Mouse (Mus musculus): Measurements from ENCODE around the gene Tra2a. TPM values are rescaled to one million over a fixed set of nuclear protein-coding genes. Genes with fewer than 3 reads are reported as not detected.

Gene Tra2a
- polyA plus RNA-seq, 1 experiment from 2014 or later = 35.4 TPM

DNA sequence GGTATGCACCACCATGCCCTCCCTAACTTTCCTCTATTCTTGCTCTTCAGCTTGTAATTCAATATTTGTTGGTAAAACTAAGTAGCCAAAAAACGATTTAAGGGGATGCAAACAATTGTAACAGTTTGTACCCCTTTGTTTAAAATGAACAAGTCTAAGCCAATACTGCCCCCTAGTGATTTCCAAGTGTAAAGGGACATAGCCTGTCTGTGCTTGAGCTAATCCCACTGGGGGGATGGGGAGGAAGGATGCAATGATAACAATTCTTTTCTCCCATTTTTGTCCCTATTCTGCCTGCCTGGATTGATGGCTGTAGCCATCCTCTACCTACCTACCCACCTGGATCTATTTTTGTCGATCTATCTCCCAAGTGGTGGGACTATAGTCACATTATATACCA is 16.6 kb downstream of the Tra2a start:
- no peak overlapping the region for H3K9ac ChIP-seq (ENCODE audit: low read length)
- no peaks in the 10 kb centered on the region for H3K27me3 ChIP-seq (ENCODE audit: control insufficient read depth, insufficient read depth, low read length)
- ATAC-seq (ENCODE audit: low FRiP score, low TSS enrichment) (no peak), DNase-seq (ENCODE audit: low spot score) (no peak)
- no peak overlapping the region for H3K4me3 ChIP-seq (ENCODE audit: low read depth, low read length)
- no peaks in the 10 kb centered on the region for H3K9me3 ChIP-seq (ENCODE audit: control insufficient read depth, low read length)
- 45% methylated on average over 2 of the region's 2 CpGs for WGBS
- H3K36me3 ChIP-seq (ENCODE audit: control insufficient read depth, insufficient read depth, low read length) = peaks cover 27% of the 10 kb centered on the region
- H3K27ac ChIP-seq (replicated peaks) = no peak overlapping the region
- no peaks in the 10 kb centered on the region for H3K4me1 ChIP-seq (replicated peaks; ENCODE audit: control insufficient read depth, insufficient read depth)
- no peak overlapping the region for H3K4me2 ChIP-seq (replicated peaks; ENCODE audit: low read depth)
- TF ChIP-seq EP300 (optimal IDR thresholded peaks at IDR 0.05) = no peak
- peak; percentile 82 for TF ChIP-seq CTCF (IDR thresholded peaks at IDR 0.05; ENCODE audit: low read depth)

GRCm38 (mm10) chr6:49242331-49242730 is 21.5 kb downstream of the Tra2a start:
- Histone ChIP-seq H3K36me3 (ENCODE audit: control insufficient read depth, insufficient read depth, low read length) (peaks cover 14% of the 10 kb centered on the region; the same call in 1 of the 2 replicates), H3K9ac (ENCODE audit: low read length) (no peak overlapping the region), H3K27ac (replicated peaks) (no peak overlapping the region), H3K9me3 (ENCODE audit: control insufficient read depth, low read length) (no peaks in the 10 kb centered on the region), H3K27me3 (ENCODE audit: control insufficient read depth, insufficient read depth, low read length) (no peaks in the 10 kb centered on the region), H3K4me1 (replicated peaks; ENCODE audit: control insufficient read depth, insufficient read depth) (no peaks in the 10 kb centered on the region), H3K4me3 (ENCODE audit: low read depth, low read length) (no peak overlapping the region), H3K4me2 (replicated peaks; ENCODE audit: low read depth) (no peak overlapping the region)
- no peak for ATAC-seq (ENCODE audit: low FRiP score, low TSS enrichment)
- DNase-seq (ENCODE audit: low spot score) = no peak
- 82% methylated on average over 1 of the region's 1 CpGs for WGBS
- no peak for TF ChIP-seq CTCF (IDR thresholded peaks at IDR 0.05; ENCODE audit: low read depth)
- no peak for TF ChIP-seq EP300 (optimal IDR thresholded peaks at IDR 0.05)

GRCm38 (mm10) chr6:49241562-49241961 is 22.3 kb downstream of the Tra2a start:
- H3K27me3 ChIP-seq (ENCODE audit: control insufficient read depth, insufficient read depth, low read length) = no peaks in the 10 kb centered on the region
- H3K4me3 ChIP-seq (ENCODE audit: low read depth, low read length) = no peak overlapping the region
- ATAC-seq (ENCODE audit: low FRiP score, low TSS enrichment) (no peak), DNase-seq (ENCODE audit: low spot score) (no peak)
- H3K27ac ChIP-seq (replicated peaks) = no peak overlapping the region
- no peaks in the 10 kb centered on the region for H3K9me3 ChIP-seq (ENCODE audit: control insufficient read depth, low read length)
- no peaks in the 10 kb centered on the region for H3K4me1 ChIP-seq (replicated peaks; ENCODE audit: control insufficient read depth, insufficient read depth)
- TF ChIP-seq CTCF (IDR thresholded peaks at IDR 0.05; ENCODE audit: low read depth) (no peak), EP300 (optimal IDR thresholded peaks at IDR 0.05) (no peak)
- 100% methylated on average over 1 of the region's 1 CpGs for WGBS
- H3K4me2 ChIP-seq (replicated peaks; ENCODE audit: low read depth) = no peak overlapping the region
- no peak overlapping the region for H3K9ac ChIP-seq (ENCODE audit: low read length)
- peaks cover 12% of the 10 kb centered on the region; the same call in 1 of the 2 replicates for H3K36me3 ChIP-seq (ENCODE audit: control insufficient read depth, insufficient read depth, low read length)

GRCm38 (mm10) chr6:49236331-49236730 is 27.5 kb downstream of the Tra2a start:
- H3K9ac ChIP-seq (ENCODE audit: low read length) = no peak overlapping the region
- TF ChIP-seq CTCF (IDR thresholded peaks at IDR 0.05; ENCODE audit: low read depth) = no peak
- TF ChIP-seq EP300 (optimal IDR thresholded peaks at IDR 0.05) = no peak
- peak; percentile 54 for DNase-seq (ENCODE audit: low spot score)
- no peak overlapping the region for H3K4me2 ChIP-seq (replicated peaks; ENCODE audit: low read depth)
- no peaks in the 10 kb centered on the region for H3K27me3 ChIP-seq (ENCODE audit: control insufficient read depth, insufficient read depth, low read length)
- H3K4me3 ChIP-seq (ENCODE audit: low read depth, low read length) = no peak overlapping the region
- H3K4me1 ChIP-seq (replicated peaks; ENCODE audit: control insufficient read depth, insufficient read depth) = no peaks in the 10 kb centered on the region
- no peaks in the 10 kb centered on the region for H3K9me3 ChIP-seq (ENCODE audit: control insufficient read depth, low read length)
- ATAC-seq (ENCODE audit: low FRiP score, low TSS enrichment) = peak; percentile 100
- WGBS = 53% methylated on average over 9 of the region's 9 CpGs
- H3K27ac ChIP-seq (replicated peaks) = no peak overlapping the region
- no peaks in the 10 kb centered on the region for H3K36me3 ChIP-seq (ENCODE audit: control insufficient read depth, insufficient read depth, low read length)

GRCm38 (mm10) chr6:49233356-49233755 is 30.5 kb downstream of the Tra2a start:
- no peak overlapping the region for H3K4me3 ChIP-seq (ENCODE audit: low read depth, low read length)
- DNase-seq (ENCODE audit: low spot score) (no peak), ATAC-seq (ENCODE audit: low FRiP score, low TSS enrichment) (no peak)
- H3K9ac ChIP-seq (ENCODE audit: low read length) = no peak overlapping the region
- H3K4me2 ChIP-seq (replicated peaks; ENCODE audit: low read depth) = no peak overlapping the region
- no peaks in the 10 kb centered on the region for H3K9me3 ChIP-seq (ENCODE audit: control insufficient read depth, low read length)
- WGBS = 58% methylated on average over 4 of the region's 4 CpGs
- H3K36me3 ChIP-seq (ENCODE audit: control insufficient read depth, insufficient read depth, low read length) = no peaks in the 10 kb centered on the region
- H3K27me3 ChIP-seq (ENCODE audit: control insufficient read depth, insufficient read depth, low read length) = no peaks in the 10 kb centered on the region
- H3K27ac ChIP-seq (replicated peaks) = no peak overlapping the region
- TF ChIP-seq CTCF (IDR thresholded peaks at IDR 0.05; ENCODE audit: low read depth) (peak; percentile 64), EP300 (optimal IDR thresholded peaks at IDR 0.05) (no peak)
- no peaks in the 10 kb centered on the region for H3K4me1 ChIP-seq (replicated peaks; ENCODE audit: control insufficient read depth, insufficient read depth)

GRCm38 (mm10) chr6:49228126-49228679 is 35.6 kb downstream of the Tra2a start:
- TF ChIP-seq CTCF (IDR thresholded peaks at IDR 0.05; ENCODE audit: low read depth) = peak; percentile 83
- no peak for TF ChIP-seq EP300 (optimal IDR thresholded peaks at IDR 0.05)
- Histone ChIP-seq H3K4me2 (replicated peaks; ENCODE audit: low read depth) (no peak overlapping the region), H3K9me3 (ENCODE audit: control insufficient read depth, low read length) (no peaks in the 10 kb centered on the region), H3K4me3 (ENCODE audit: low read depth, low read length) (no peak overlapping the region), H3K27me3 (ENCODE audit: control insufficient read depth, insufficient read depth, low read length) (no peaks in the 10 kb centered on the region), H3K27ac (replicated peaks) (no peak overlapping the region), H3K4me1 (replicated peaks; ENCODE audit: control insufficient read depth, insufficient read depth) (no peaks in the 10 kb centered on the region), H3K9ac (ENCODE audit: low read length) (no peak overlapping the region), H3K36me3 (ENCODE audit: control insufficient read depth, insufficient read depth, low read length) (no peaks in the 10 kb centered on the region)
- peak; percentile 58 for DNase-seq (ENCODE audit: low spot score)
- peak; percentile 74 for ATAC-seq (ENCODE audit: low FRiP score, low TSS enrichment)
- WGBS = 14% methylated on average over 7 of the region's 7 CpGs

Data from stomach, postnatal 0 days (tissue).